Mouse (Mus musculus) liver, adult (tissue): ENCODE measurements at regions not wholly inside any gene's neighbourhood (a gene's known extent, or its start where the extent isn't known, plus 50 kb on each side); places are given as distances from the start of the nearest gene placed in this dataset.

Source experiments
- GATA4 ChIP-seq: IDR thresholded peaks from 2 replicates; pipeline ENCODE4 v1.6.1; 2014; ENCODE audit warnings: mild to moderate bottlenecking, low read length; ENCODE audit not compliant: insufficient replicate concordance

- TF ChIP-seq GATA4 = no peak
Measured at GRCm38 (mm10) chr17:64480607-64481038, 119.9 kb upstream of the Man2a1 start.

- TF ChIP-seq GATA4 = no peak
Measured at GRCm38 (mm10) chr17:64484835-64485234, 115.7 kb upstream of the Man2a1 start.

- peak; percentile 89 for TF ChIP-seq GATA4
Measured at GRCm38 (mm10) chr17:64489769-64490335, 110.7 kb upstream of the Man2a1 start.

- TF ChIP-seq GATA4 = no peak
Measured at GRCm38 (mm10) chr17:64490664-64491063, 109.9 kb upstream of the Man2a1 start.

GRCm38 (mm10) chr17:64491922-64492353, 108.6 kb upstream of the Man2a1 start:
- peak; percentile 36; the same call in 1 of the 2 replicates for TF ChIP-seq GATA4

- no peak for TF ChIP-seq GATA4
Measured at GRCm38 (mm10) chr17:64492614-64493269, 107.8 kb upstream of the Man2a1 start.

GRCm38 (mm10) chr17:64499281-64499997, 101.1 kb upstream of the Man2a1 start:
- no peak for TF ChIP-seq GATA4

- no peak for TF ChIP-seq GATA4
Measured at GRCm38 (mm10) chr17:64502376-64502775, 98.2 kb upstream of the Man2a1 start.

- no peak for TF ChIP-seq GATA4
Measured at GRCm38 (mm10) chr17:64505956-64506355, 94.6 kb upstream of the Man2a1 start.

- no peak for TF ChIP-seq GATA4
Measured at GRCm38 (mm10) chr17:64511139-64511779, 89.3 kb upstream of the Man2a1 start.

GRCm38 (mm10) chr17:64522213-64522612, 78.3 kb upstream of the Man2a1 start:
- TF ChIP-seq GATA4 = no peak

GRCm38 (mm10) chr17:64523899-64524298, 76.6 kb upstream of the Man2a1 start:
- TF ChIP-seq GATA4 = no peak

- TF ChIP-seq GATA4 = no peak
Measured at GRCm38 (mm10) chr17:64527817-64528216, 72.7 kb upstream of the Man2a1 start.

GRCm38 (mm10) chr17:64528476-64528875, 72.1 kb upstream of the Man2a1 start:
- TF ChIP-seq GATA4 = no peak

- TF ChIP-seq GATA4 = no peak
Measured at GRCm38 (mm10) chr17:64529296-64529994, 71.1 kb upstream of the Man2a1 start.

- TF ChIP-seq GATA4 = no peak
Measured at GRCm38 (mm10) chr17:64531150-64531549, 69.4 kb upstream of the Man2a1 start.

GRCm38 (mm10) chr17:64534323-64534722, 66.2 kb upstream of the Man2a1 start:
- TF ChIP-seq GATA4 = no peak
